Mouse (Mus musculus) erythroblast, embryonic 14.5 days (primary cell): ENCODE measurements around the gene Crb1.

Experiments used
- GATA1 ChIP-seq: IDR thresholded peaks from 2 replicates; pipeline ENCODE4 v1.6.1; 2012; ENCODE audit warnings: low read length, inconsistent platforms, mixed read lengths
- TAL1 ChIP-seq: IDR thresholded peaks from 3 replicates; pipeline ENCODE4 v1.6.1; 2012; ENCODE audit warnings: low read length, inconsistent platforms, mixed read lengths

DNA sequence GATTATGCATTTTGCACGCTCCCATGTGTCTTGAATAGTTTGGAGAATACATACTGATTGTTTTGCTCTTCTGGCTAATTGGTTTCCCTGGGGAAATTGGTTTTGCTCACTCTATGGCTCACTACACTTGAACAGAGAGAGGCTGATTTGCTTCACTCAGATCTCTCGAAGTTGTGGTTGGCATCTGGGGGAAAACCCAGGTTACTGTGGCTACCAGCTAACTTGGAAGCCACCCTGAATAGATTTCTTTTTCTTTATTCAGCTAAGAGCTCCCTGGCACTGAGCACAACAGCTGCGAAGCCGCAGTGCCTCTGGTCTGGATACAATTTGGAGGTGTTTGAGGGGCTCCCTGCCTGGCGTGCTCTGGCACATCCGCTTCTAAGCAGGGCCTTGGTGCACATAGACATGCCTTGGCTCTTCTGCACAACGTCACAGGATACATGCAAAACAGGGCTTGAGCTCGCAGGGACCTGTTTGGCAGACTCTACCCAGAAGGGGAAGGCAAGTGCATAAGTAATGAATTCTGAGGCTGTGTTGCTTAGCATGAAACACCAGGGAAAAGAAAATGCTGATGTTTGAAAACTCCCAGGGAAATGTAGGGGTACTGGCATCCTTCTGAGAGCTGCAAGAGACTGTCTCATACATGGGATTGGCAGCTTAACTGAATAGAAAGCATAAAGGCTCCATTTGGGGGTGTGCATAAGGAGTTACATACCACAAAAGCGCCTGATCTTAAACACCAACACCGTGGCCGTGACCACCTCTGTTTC lies 30.1 kb downstream of the Crb1 start:
- TF ChIP-seq TAL1 (no peak), GATA1 (no peak)
